Mouse (Mus musculus): ENCODE results near the gene Cdc42ep2.

- TF ChIP-seq GATA1 (IDR thresholded peaks at IDR 0.05; ENCODE audit: borderline replicate concordance, low read length) (no peak), CTCF (IDR thresholded peaks at IDR 0.05; ENCODE audit: low read depth, low read length) (no peak), POLR2AphosphoS5 (IDR thresholded peaks at IDR 0.05; ENCODE audit: insufficient replicate concordance, low read depth, low read length) (no peak)
These were observed 31.9 kb downstream of the Cdc42ep2 start for GRCm38 (mm10) chr19:5892735-5893134.

All from G1E (cell line).